Mouse (Mus musculus): Measurements from ENCODE around the gene Cc2d2a. TPM values are rescaled to one million over a fixed set of nuclear protein-coding genes. Genes with fewer than 3 reads are reported as not detected.

Cc2d2a gene
- polyA plus RNA-seq, 1 experiment: 1.6 TPM

Other genes starting within 250 kb of the Cc2d2a start
- 1.1 and 1.5 TPM in 2 replicates for gene C1qtnf7, start 146.8 kb upstream of the Cc2d2a start, polyA plus RNA-seq (2012; rRNA removed)
- gene Bst1, start 156.5 kb downstream of the Cc2d2a start, polyA plus RNA-seq (2012; rRNA removed): 28.4 and 64.2 TPM in 2 replicates
- 23.1 and 33.6 TPM in 2 replicates for gene Fbxl5, start 159.3 kb downstream of the Cc2d2a start, polyA plus RNA-seq (2012; rRNA removed)
- gene Cd38, start 206.2 kb downstream of the Cc2d2a start, polyA plus RNA-seq (2012; rRNA removed): 54.3 and 78.0 TPM in 2 replicates